Mouse (Mus musculus) heart, postnatal 0 days (tissue): ENCODE data around the gene Sipa1l3. TPM values are rescaled to one million over a fixed set of nuclear protein-coding genes. Genes with fewer than 3 reads are reported as not detected.

ENCODE experiments used
- ATAC-seq: fragments of 200-750 bp; cut with Nextera tagmentation; 2 replicates; pipeline ENCODE4 v1.8.0; 2017; ENCODE audit warnings: low read depth, moderate number of reproducible peaks, moderate library complexity; ENCODE audit not compliant: insufficient read depth
- DNase-seq: peaks from one replicate; pipeline ENCODE4 v3.0.0-alpha.2; 2016; ENCODE audit warnings: low spot score
- H3K27ac ChIP-seq: fragments of 300-500 bp; sonication (generic); 2 replicates; pipeline ENCODE4 v1.5.1; 2014; ENCODE audit warnings: low read depth, mild to moderate bottlenecking
- H3K27me3 ChIP-seq: fragments of 300-500 bp; sonication (generic); 2 replicates; pipeline ENCODE4 v1.6.1; 2014; ENCODE audit warnings: low read length, mixed read lengths; ENCODE audit not compliant: control insufficient read depth, insufficient read depth
- H3K36me3 ChIP-seq: fragments of 300-500 bp; sonication (generic); replicated peaks from 2 replicates; pipeline ENCODE4 v1.6.1; 2014; ENCODE audit warnings: low read length, mixed read lengths; ENCODE audit not compliant: control insufficient read depth, insufficient read depth
- H3K4me1 ChIP-seq: fragments of 300-500 bp; sonication (generic); 2 replicates; pipeline ENCODE4 v1.6.1; 2014; ENCODE audit warnings: antibody characterized with exemption; ENCODE audit not compliant: control insufficient read depth, insufficient read depth
- H3K4me2 ChIP-seq: fragments of 300-500 bp; sonication (generic); 2 replicates; pipeline ENCODE4 v1.6.1; 2014; ENCODE audit warnings: low read depth, mild to moderate bottlenecking, low read length, moderate library complexity
- H3K4me3 ChIP-seq: fragments of 300-500 bp; sonication (generic); 2 replicates; pipeline ENCODE4 v1.5.1; 2014; ENCODE audit warnings: low read depth, low read length
- H3K9ac ChIP-seq: fragments of 300-500 bp; sonication (generic); replicated peaks from 2 replicates; pipeline ENCODE4 v1.6.1; 2014; ENCODE audit warnings: low read depth, low read length, mixed read lengths
- H3K9me3 ChIP-seq: fragments of 300-500 bp; sonication (generic); replicated peaks from 2 replicates; pipeline ENCODE4 v1.6.1; 2016; ENCODE audit warnings: low read length; ENCODE audit not compliant: control insufficient read depth
- CTCF ChIP-seq: IDR thresholded peaks from 2 replicates; pipeline ENCODE4 v1.5.1; 2016; ENCODE audit warnings: antibody characterized with exemption, control low read depth, low read depth
- EP300 ChIP-seq: IDR thresholded peaks from 2 replicates; pipeline ENCODE4 v1.6.1; 2016; ENCODE audit warnings: antibody characterized with exemption, low read depth
- WGBS: fragments of 180-500 bp; shearing (Covaris S2); extraction: QIAGEN DNeasy Blood & Tissue Kit; methylation state at CpG from one replicate; pipeline ENCODE4 v1.1.7; 2014; 5-methylcytosine and 5-hydroxymethylcytosine counted together
- polyA plus RNA-seq: library from polyadenylated mRNA; unstranded; fragments of >200 nt; fragmentation: Nextera tagmentation; extraction: Ambion mirVana; gene quantifications from 2 replicates; pipeline ENCODE4 v1.2.1, GENCODE M21; 2015
- total RNA-seq: library from RNA; depleted of rRNA; stranded (reverse); fragments of >200 nt; gene quantifications from 2 replicates; pipeline ENCODE4 v1.2.3, GENCODE M21; 2014; ENCODE audit warnings: low replicate concordance; rRNA removed

The Sipa1l3 gene
- total and polyA plus RNA-seq, 2 experiments from 2014 or later: 1.7 to 16.2 TPM

- Histone ChIP-seq H3K9me3 (no peaks in the 10 kb centered on the region), H3K27ac (no peak overlapping the region), H3K4me3 (no peak overlapping the region), H3K4me1 (peaks cover 36% of the 10 kb centered on the region), H3K36me3 (no peaks in the 10 kb centered on the region), H3K27me3 (no peaks in the 10 kb centered on the region), H3K9ac (no peak overlapping the region), H3K4me2 (no peak overlapping the region)
- no peak for DNase-seq
- no peak for TF ChIP-seq EP300
- ATAC-seq: no peak
- WGBS: 40% methylated on average over 5 of the region's 5 CpGs
Measured at GRCm38 (mm10) chr7:29276715-29277114, 241.7 kb downstream of the Sipa1l3 start.

- peak overlapping the region; percentile 40 for H3K4me2 ChIP-seq
- no peaks in the 10 kb centered on the region for H3K36me3 ChIP-seq
- peak; percentile 64 for DNase-seq
- peak; percentile 86 for ATAC-seq
- 34% methylated on average over 8 of the region's 8 CpGs for WGBS
- H3K4me1 ChIP-seq: peaks cover 23% of the 10 kb centered on the region
- H3K4me3 ChIP-seq: no peak overlapping the region
- H3K9ac ChIP-seq: peak overlapping the region; percentile 42
- no peak for TF ChIP-seq EP300
- TF ChIP-seq CTCF: no peak
- H3K27ac ChIP-seq: peak overlapping the region; percentile 88
- no peaks in the 10 kb centered on the region for H3K27me3 ChIP-seq
- no peaks in the 10 kb centered on the region for H3K9me3 ChIP-seq
Measured at GRCm38 (mm10) chr7:29271687-29272465, 246.6 kb downstream of the Sipa1l3 start.

- no peak overlapping the region for H3K9ac ChIP-seq
- ATAC-seq (no peak), DNase-seq (no peak)
- no peak overlapping the region for H3K4me3 ChIP-seq
- H3K27me3 ChIP-seq: no peaks in the 10 kb centered on the region
- H3K9me3 ChIP-seq: no peaks in the 10 kb centered on the region
- no peaks in the 10 kb centered on the region for H3K36me3 ChIP-seq
- H3K27ac ChIP-seq: no peak overlapping the region
- no peak for TF ChIP-seq CTCF
- no peak for TF ChIP-seq EP300
- no peak overlapping the region for H3K4me2 ChIP-seq
- H3K4me1 ChIP-seq: peaks cover 18% of the 10 kb centered on the region
- WGBS: 86% methylated on average over 4 of the region's 4 CpGs
Measured at GRCm38 (mm10) chr7:29270445-29270844, 248.0 kb downstream of the Sipa1l3 start.

Other genes starting within 250 kb of the Sipa1l3 start
- gene Spint2, start 236.7 kb downstream of the Sipa1l3 start, total RNA-seq: 30.1 and 46.6 TPM in 2 replicates
- gene Spint2, start 236.7 kb downstream of the Sipa1l3 start, polyA plus RNA-seq: 81.6 and 83.2 TPM in 2 replicates
- 7.8 and 61.8 TPM in 2 replicates for gene Ppp1r14a, start 229.3 kb downstream of the Sipa1l3 start, total RNA-seq
- gene Ppp1r14a, start 229.3 kb downstream of the Sipa1l3 start, polyA plus RNA-seq: 17.9 and 18.0 TPM in 2 replicates
- not detected in 2 replicates for gene Dpf1, start 214.7 kb downstream of the Sipa1l3 start, total RNA-seq
- gene Dpf1, start 214.7 kb downstream of the Sipa1l3 start, polyA plus RNA-seq: 0.41 and 0.61 TPM in 2 replicates
- not detected in 2 replicates for gene Catsperg2, start 208.4 kb upstream of the Sipa1l3 start, total RNA-seq
- not detected in 2 replicates for gene Catsperg2, start 208.4 kb upstream of the Sipa1l3 start, polyA plus RNA-seq
- gene Zfp84, start 249.9 kb upstream of the Sipa1l3 start, total RNA-seq: 5.3 and 7.4 TPM in 2 replicates
- gene Zfp84, start 249.9 kb upstream of the Sipa1l3 start, polyA plus RNA-seq: 6.0 and 6.1 TPM in 2 replicates